Mouse (Mus musculus) neural tube, embryonic 11.5 days (tissue): ENCODE measurements at regions not wholly inside any gene's neighbourhood (a gene's known extent, or its start where the extent isn't known, plus 50 kb on each side); places are given as distances from the start of the nearest gene placed in this dataset.

Experiments
- ATAC-seq: fragments of 200-750 bp; cut with Nextera tagmentation; 2 replicates; pipeline ENCODE4 v1.8.0; 2017; ENCODE audit warnings: moderate number of reproducible peaks, mild to moderate bottlenecking, moderate TSS enrichment, moderate library complexity; ENCODE audit not compliant: insufficient read depth, low FRiP score, low TSS enrichment
- DNase-seq: peaks from one replicate; pipeline ENCODE4 v3.0.0-alpha.2; 2015; ENCODE audit warnings: low spot score
- H3K27ac ChIP-seq: fragments of 300-500 bp; sonication (generic); 2 replicates; pipeline ENCODE4 v1.5.1; 2014; ENCODE audit warnings: low read depth, mild to moderate bottlenecking, low read length
- H3K27me3 ChIP-seq: fragments of 300-500 bp; sonication (generic); 2 replicates; pipeline ENCODE4 v1.6.1; 2014; ENCODE audit warnings: mild to moderate bottlenecking, low read length, mixed read lengths; ENCODE audit not compliant: control insufficient read depth, insufficient read depth
- H3K36me3 ChIP-seq: fragments of 300-500 bp; sonication (generic); 2 replicates; pipeline ENCODE4 v1.6.1; 2014; ENCODE audit warnings: mild to moderate bottlenecking, low read length, moderate library complexity, mixed read lengths; ENCODE audit not compliant: control insufficient read depth, insufficient read depth
- H3K4me1 ChIP-seq: fragments of 300-500 bp; sonication (generic); 2 replicates; pipeline ENCODE4 v1.6.1; 2014; ENCODE audit warnings: low read length, mixed read lengths; ENCODE audit not compliant: control insufficient read depth, insufficient read depth
- H3K4me2 ChIP-seq: fragments of 300-500 bp; sonication (generic); 2 replicates; pipeline ENCODE4 v1.6.1; 2014; ENCODE audit warnings: low read depth, mild to moderate bottlenecking, moderate library complexity
- H3K4me3 ChIP-seq: fragments of 300-500 bp; sonication (generic); 2 replicates; pipeline ENCODE4 v1.5.1; 2014; ENCODE audit warnings: low read depth, low read length
- H3K9ac ChIP-seq: fragments of 300-500 bp; sonication (generic); 2 replicates; pipeline ENCODE4 v1.6.1; 2014; ENCODE audit warnings: mild to moderate bottlenecking, low read length
- H3K9me3 ChIP-seq: fragments of 300-500 bp; sonication (generic); 2 replicates; pipeline ENCODE4 v1.6.1; 2016; ENCODE audit warnings: low read length; ENCODE audit not compliant: control insufficient read depth
- WGBS: fragments of 180-500 bp; shearing (Covaris S2); extraction: QIAGEN DNeasy Blood & Tissue Kit; methylation state at CpG from one replicate; pipeline ENCODE4 v1.1.7; 2014; 5-methylcytosine and 5-hydroxymethylcytosine counted together

DNA sequence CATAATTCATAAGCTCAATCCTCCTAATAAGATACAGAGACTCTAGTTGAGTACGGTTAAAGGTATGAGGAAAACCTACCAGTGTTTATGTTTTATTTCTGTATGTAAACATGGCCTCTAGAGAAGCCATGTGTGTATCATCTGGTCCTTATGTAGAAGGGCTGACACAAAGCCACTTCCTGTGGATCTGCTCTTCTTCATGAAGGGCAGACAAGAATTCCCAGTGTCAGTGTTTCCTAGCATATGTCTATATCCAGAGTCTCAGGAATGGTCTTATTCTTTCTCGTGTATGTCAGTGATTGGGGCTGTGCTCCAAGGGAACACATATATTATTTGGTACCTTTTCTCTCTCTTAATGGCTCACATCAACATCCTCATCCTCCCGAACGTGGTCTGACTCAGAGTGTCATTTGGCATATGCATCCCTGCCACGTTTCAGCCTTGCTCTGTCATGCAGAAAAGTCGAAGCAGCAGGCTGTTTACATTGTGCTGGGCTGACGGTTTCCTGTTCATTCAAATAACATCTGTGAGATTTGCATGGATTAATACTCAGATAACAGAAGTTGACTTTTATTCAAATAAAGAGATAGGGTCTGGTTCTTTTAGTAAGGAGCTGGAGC is 59.3 kb upstream of the Cwc22 start:
- WGBS = 56% methylated on average over 7 of the region's 7 CpGs
- H3K36me3 ChIP-seq = no peaks in the 10 kb centered on the region
- no peaks in the 10 kb centered on the region for H3K27me3 ChIP-seq
- H3K9me3 ChIP-seq = no peaks in the 10 kb centered on the region
- ATAC-seq (no peak), DNase-seq (no peak)
- no peak overlapping the region for H3K27ac ChIP-seq
- no peak overlapping the region for H3K9ac ChIP-seq
- H3K4me1 ChIP-seq = no peaks in the 10 kb centered on the region
- H3K4me3 ChIP-seq = no peak overlapping the region
- no peak overlapping the region for H3K4me2 ChIP-seq

DNA sequence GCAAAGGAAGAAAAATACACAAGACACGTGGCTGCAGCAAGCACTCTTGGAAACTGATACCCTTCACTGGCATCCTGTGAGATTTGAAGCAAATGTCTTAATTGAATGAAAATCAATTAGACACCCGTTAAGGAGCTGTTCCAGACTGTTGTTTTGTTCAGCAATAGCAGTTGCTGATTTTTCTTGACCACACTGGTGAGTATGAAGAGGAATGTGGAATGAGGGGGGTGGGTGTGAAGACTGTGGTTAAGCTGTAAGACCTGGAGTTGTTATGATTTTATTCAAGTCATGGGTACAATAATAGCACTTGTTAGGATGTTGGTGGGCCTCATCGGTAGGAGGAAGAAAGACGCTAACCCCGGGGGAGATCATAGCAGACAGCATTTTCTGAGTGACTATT is 58.3 kb upstream of the Cwc22 start:
- H3K27me3 ChIP-seq = no peaks in the 10 kb centered on the region
- no peaks in the 10 kb centered on the region for H3K4me1 ChIP-seq
- H3K9me3 ChIP-seq = no peaks in the 10 kb centered on the region
- WGBS = 77% methylated on average over 5 of the region's 5 CpGs
- no peak overlapping the region for H3K9ac ChIP-seq
- H3K4me3 ChIP-seq = no peak overlapping the region
- DNase-seq (no peak), ATAC-seq (no peak)
- H3K27ac ChIP-seq = no peak overlapping the region
- H3K36me3 ChIP-seq = no peaks in the 10 kb centered on the region
- no peak overlapping the region for H3K4me2 ChIP-seq
